Mouse (Mus musculus): ENCODE results near the gene Rnf217. TPM values are rescaled to one million over a fixed set of nuclear protein-coding genes. Genes with fewer than 3 reads are reported as not detected.

Rnf217 gene
- polyA plus RNA-seq, 1 experiment: 2.5 TPM

- Histone ChIP-seq H3K4me1 (ENCODE audit: control insufficient read depth, insufficient read depth, low read length) (no peaks in the 10 kb centered on the region), H3K4me3 (replicated peaks; ENCODE audit: extremely low read depth, low read depth, low read length) (no peak overlapping the region)
- WGBS: 74% methylated on average over 4 of the region's 4 CpGs
- no peak for DNase-seq
- TF ChIP-seq CTCF (IDR thresholded peaks at IDR 0.05; ENCODE audit: insufficient read depth, low read length): no peak
- no peak for TF ChIP-seq POLR2A (IDR thresholded peaks at IDR 0.05; ENCODE audit: borderline replicate concordance, extremely low read depth, low read depth, low read length)
These were observed 35.7 kb downstream of the Rnf217 start for GRCm38 (mm10) chr10:31573267-31573666.

DNA sequence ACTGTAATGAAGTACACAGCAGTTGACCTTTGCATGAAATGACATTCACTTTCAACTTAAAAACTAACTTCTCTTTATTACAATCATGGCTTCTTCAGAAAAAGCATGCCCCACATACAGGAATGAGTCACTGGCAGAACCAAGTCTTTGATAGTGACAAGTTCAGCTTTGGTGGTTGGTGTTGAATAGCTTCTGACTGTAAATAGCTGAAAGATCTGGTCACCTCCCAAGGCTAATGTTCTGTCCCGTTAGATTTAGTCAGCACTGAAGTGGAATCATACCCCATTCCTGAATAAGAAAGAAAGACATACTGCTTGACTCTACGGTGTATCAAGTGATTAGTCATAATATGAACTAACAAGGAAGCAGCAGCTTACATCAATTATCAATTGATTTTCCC, 51.7 kb downstream of the Rnf217 start:
- no peak for DNase-seq
- TF ChIP-seq POLR2A (IDR thresholded peaks at IDR 0.05; ENCODE audit: borderline replicate concordance, extremely low read depth, low read depth, low read length): no peak
- TF ChIP-seq CTCF (IDR thresholded peaks at IDR 0.05; ENCODE audit: insufficient read depth, low read length): no peak
- H3K4me3 ChIP-seq (replicated peaks; ENCODE audit: extremely low read depth, low read depth, low read length): no peak overlapping the region
- no peaks in the 10 kb centered on the region for H3K4me1 ChIP-seq (ENCODE audit: control insufficient read depth, insufficient read depth, low read length)
- 66% methylated on average over 2 of the region's 2 CpGs for WGBS

DNA sequence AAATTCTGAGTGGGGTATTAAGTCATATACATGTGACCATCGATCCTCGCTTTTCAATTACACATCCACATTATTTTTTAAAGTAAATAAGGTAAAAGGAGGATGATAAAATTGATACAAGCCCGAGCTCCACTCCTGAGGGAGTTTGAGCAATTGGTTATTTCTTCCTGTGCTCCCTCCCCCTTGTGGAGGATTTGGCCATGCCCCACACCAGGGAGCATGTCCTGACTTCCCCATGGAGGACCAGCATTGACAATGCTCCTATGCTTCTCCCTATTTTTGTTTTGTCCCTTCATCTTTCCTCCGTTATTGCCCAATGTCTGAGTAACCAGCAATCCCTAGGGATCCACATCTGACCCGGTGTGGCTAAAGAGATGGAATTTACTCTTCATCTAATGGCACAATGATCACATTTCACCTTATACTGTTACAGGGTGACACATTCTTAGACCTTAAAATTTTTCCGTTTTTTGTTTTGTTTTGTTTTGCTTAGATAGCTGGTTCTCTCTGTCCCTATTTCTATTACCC, 53.5 kb downstream of the Rnf217 start:
- no peak for DNase-seq
- Histone ChIP-seq H3K4me3 (replicated peaks; ENCODE audit: extremely low read depth, low read depth, low read length) (no peak overlapping the region), H3K4me1 (ENCODE audit: control insufficient read depth, insufficient read depth, low read length) (no peaks in the 10 kb centered on the region; the same call in 1 of the 2 replicates)
- TF ChIP-seq POLR2A (IDR thresholded peaks at IDR 0.05; ENCODE audit: borderline replicate concordance, extremely low read depth, low read depth, low read length) (no peak), CTCF (IDR thresholded peaks at IDR 0.05; ENCODE audit: insufficient read depth, low read length) (no peak)
- WGBS: 91% methylated on average over 6 of the region's 6 CpGs

- no peak overlapping the region for H3K4me3 ChIP-seq (replicated peaks; ENCODE audit: extremely low read depth, low read depth, low read length)
- DNase-seq: no peak
- TF ChIP-seq CTCF (IDR thresholded peaks at IDR 0.05; ENCODE audit: insufficient read depth, low read length) (no peak), POLR2A (IDR thresholded peaks at IDR 0.05; ENCODE audit: borderline replicate concordance, extremely low read depth, low read depth, low read length) (no peak)
- 87% methylated on average over 4 of the region's 4 CpGs for WGBS
- H3K4me1 ChIP-seq (ENCODE audit: control insufficient read depth, insufficient read depth, low read length): no peaks in the 10 kb centered on the region; the same call in 1 of the 2 replicates
These were observed 55.7 kb downstream of the Rnf217 start for GRCm38 (mm10) chr10:31553302-31553701.

DNA sequence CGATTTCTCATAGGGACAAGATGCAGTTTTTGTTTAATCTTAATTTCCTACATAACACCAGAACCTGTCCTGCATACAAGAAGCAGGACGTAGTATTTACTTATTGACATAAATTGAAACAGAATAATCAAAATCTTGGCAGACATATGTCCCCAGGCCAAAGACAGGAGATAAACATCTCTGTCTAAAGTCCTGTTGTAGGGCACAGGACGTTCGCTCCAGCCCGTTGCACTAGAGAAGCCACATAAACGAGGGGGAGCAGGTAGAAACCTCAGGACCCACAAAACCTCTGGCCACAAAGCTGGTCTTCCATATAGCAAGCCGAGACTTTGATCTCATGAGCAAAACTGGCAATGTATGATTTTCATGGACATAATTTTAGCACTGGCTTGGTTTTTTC, 57.1 kb downstream of the Rnf217 start:
- no peak overlapping the region for H3K4me3 ChIP-seq (replicated peaks; ENCODE audit: extremely low read depth, low read depth, low read length)
- WGBS: 57% methylated on average over 7 of the region's 7 CpGs
- DNase-seq: no peak
- TF ChIP-seq POLR2A (IDR thresholded peaks at IDR 0.05; ENCODE audit: borderline replicate concordance, extremely low read depth, low read depth, low read length): no peak
- no peak for TF ChIP-seq CTCF (IDR thresholded peaks at IDR 0.05; ENCODE audit: insufficient read depth, low read length)
- H3K4me1 ChIP-seq (ENCODE audit: control insufficient read depth, insufficient read depth, low read length): no peaks in the 10 kb centered on the region; the same call in 1 of the 2 replicates

DNA sequence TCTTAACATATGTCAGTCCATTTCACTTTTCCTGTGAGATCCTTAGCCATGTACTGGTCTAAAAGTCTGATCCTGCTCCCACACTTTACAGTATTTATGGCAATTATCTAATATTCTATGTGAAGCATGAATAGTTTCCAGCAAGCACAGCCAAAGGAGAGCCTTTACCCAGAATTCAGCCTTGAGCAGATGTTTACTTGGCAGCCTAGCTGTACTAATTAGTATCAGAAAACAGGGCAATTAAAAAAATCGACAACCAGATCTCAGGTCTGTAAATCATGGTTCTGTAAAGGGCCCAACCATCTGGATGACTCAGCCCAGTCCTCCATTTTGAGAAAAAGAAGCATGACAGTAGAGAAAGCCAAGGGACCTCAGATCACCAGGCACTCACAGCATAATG, 57.6 kb downstream of the Rnf217 start:
- no peak for DNase-seq
- H3K4me1 ChIP-seq (ENCODE audit: control insufficient read depth, insufficient read depth, low read length): no peaks in the 10 kb centered on the region; the same call in 1 of the 2 replicates
- TF ChIP-seq POLR2A (IDR thresholded peaks at IDR 0.05; ENCODE audit: borderline replicate concordance, extremely low read depth, low read depth, low read length) (no peak), CTCF (IDR thresholded peaks at IDR 0.05; ENCODE audit: insufficient read depth, low read length) (no peak)
- H3K4me3 ChIP-seq (replicated peaks; ENCODE audit: extremely low read depth, low read depth, low read length): no peak overlapping the region
- WGBS: 64% methylated on average over 1 of the region's 1 CpGs

DNA sequence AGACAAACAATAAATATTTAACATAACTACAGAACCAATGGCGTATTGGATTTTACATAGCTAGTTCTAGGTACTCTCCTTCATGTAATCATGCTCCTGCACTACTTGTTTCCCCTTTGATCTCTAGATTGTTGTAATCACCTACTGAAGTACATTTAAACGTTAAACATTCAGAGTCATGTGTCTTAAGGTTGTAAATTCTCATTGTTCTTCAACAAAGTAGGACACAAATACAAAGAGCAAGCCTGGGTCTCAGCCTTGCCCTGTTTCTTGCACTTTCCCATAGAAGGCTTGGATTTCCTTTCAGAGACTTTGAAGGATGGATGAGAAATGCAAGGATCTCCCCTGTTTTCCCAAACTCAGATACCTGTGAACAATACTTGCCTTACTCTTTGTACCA, 61.8 kb downstream of the Rnf217 start:
- WGBS: 55% methylated on average over 2 of the region's 2 CpGs
- Histone ChIP-seq H3K4me1 (ENCODE audit: control insufficient read depth, insufficient read depth, low read length) (no peaks in the 10 kb centered on the region; the same call in 1 of the 2 replicates), H3K4me3 (replicated peaks; ENCODE audit: extremely low read depth, low read depth, low read length) (no peak overlapping the region)
- no peak for TF ChIP-seq CTCF (IDR thresholded peaks at IDR 0.05; ENCODE audit: insufficient read depth, low read length)
- TF ChIP-seq POLR2A (IDR thresholded peaks at IDR 0.05; ENCODE audit: borderline replicate concordance, extremely low read depth, low read depth, low read length): no peak
- DNase-seq: no peak

DNA sequence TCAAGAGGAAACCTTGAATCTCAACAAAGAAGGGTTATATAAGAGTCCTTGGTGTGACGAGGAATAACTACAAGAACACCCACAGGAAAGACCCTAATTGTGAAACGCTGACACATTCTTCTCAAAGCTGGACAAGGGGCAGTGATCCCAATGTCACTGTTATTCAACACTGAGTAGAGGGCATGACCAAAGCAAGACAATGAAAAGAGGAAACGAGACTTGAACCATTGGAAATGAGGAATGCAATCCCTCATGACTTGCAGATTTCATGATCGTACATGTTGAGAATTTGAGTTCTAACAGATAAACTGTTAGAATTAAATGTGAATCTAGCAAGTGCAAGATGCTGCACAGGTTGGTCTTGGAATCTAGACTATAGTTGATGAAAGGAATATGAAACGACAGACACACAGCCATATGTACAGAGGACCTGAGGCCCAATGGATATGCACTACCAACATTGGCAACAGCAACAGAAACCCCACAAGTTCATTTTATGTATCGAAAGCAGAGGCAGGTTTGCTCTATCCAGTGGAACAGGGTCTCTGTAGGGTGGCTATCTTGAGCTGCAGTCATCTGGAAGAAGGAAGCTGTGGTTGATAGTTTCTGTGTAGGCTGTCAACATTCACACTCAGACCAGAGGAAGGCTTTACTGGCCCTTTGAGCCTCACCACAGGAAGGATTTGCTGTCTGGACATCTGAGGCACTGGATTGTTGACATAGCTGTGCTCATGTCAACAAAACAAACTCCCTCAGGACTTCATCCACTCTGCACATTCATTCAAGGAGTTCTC, 64.6 kb downstream of the Rnf217 start:
- WGBS: 86% methylated on average over 6 of the region's 6 CpGs
- TF ChIP-seq POLR2A (IDR thresholded peaks at IDR 0.05; ENCODE audit: borderline replicate concordance, extremely low read depth, low read depth, low read length) (no peak), CTCF (IDR thresholded peaks at IDR 0.05; ENCODE audit: insufficient read depth, low read length) (no peak)
- no peak for DNase-seq

DNA sequence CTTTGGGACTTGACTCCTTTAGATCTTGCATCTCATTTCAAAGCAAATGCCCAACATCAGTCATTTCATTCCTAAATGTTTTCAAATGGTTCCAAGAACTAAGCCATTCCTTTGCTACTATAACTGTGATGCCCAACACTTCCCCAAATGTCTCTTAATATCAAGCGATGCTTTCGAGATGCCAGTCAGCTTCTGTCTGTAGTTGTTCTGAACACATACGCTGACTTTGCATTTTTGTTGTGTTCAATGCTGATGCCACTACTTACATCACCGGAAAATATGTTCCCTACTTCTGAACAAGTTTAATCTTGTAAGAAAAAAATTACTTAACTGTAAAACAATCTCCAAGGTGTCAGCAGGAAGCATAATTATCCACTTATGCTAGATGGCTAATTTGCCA, 68.5 kb downstream of the Rnf217 start:
- 97% methylated on average over 4 of the region's 4 CpGs for WGBS
- no peak for DNase-seq
- Histone ChIP-seq H3K4me1 (ENCODE audit: control insufficient read depth, insufficient read depth, low read length) (peaks cover 2% of the 10 kb centered on the region), H3K4me3 (replicated peaks; ENCODE audit: extremely low read depth, low read depth, low read length) (no peak overlapping the region)
- no peak for TF ChIP-seq CTCF (IDR thresholded peaks at IDR 0.05; ENCODE audit: insufficient read depth, low read length)
- TF ChIP-seq POLR2A (IDR thresholded peaks at IDR 0.05; ENCODE audit: borderline replicate concordance, extremely low read depth, low read depth, low read length): no peak

More for the DNA sequence above, 64.6 kb downstream of the Rnf217 start:
- Histone ChIP-seq H3K4me3 (replicated peaks; ENCODE audit: extremely low read depth, low read depth, low read length) (no peak overlapping the region), H3K4me1 (ENCODE audit: control insufficient read depth, insufficient read depth, low read length) (no peaks in the 10 kb centered on the region; the same call in 1 of the 2 replicates)

- WGBS: 84% methylated on average over 2 of the region's 2 CpGs
These were observed 69.6 kb downstream of the Rnf217 start for GRCm38 (mm10) chr10:31539351-31539750.

More at GRCm38 (mm10) chr10:31539351-31539750, 69.6 kb downstream of the Rnf217 start:
- no peak for DNase-seq
- peaks cover 2% of the 10 kb centered on the region for H3K4me1 ChIP-seq (ENCODE audit: control insufficient read depth, insufficient read depth, low read length)
- no peak overlapping the region for H3K4me3 ChIP-seq (replicated peaks; ENCODE audit: extremely low read depth, low read depth, low read length)
- no peak for TF ChIP-seq POLR2A (IDR thresholded peaks at IDR 0.05; ENCODE audit: borderline replicate concordance, extremely low read depth, low read depth, low read length)
- no peak for TF ChIP-seq CTCF (IDR thresholded peaks at IDR 0.05; ENCODE audit: insufficient read depth, low read length)
